In the genomic region with DNA sequence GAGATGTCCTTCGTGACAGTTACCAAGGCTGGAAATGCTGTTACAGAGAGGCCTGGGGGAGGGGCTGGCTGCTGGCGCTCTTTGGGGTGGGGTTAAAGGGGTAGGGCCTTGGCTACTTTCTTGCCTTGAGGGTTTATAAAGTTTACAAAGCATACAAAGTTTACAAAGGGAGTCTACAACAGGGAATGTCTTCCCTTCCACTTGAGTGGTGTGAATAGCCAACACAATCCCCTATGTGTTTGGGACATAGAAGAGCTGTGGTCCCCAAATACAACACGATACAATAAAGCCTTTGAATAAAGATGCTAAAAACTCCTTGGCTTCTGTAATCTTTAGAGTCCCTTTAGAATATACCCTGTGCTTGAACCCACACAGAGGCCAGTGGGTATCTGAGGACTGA, we compare ENCODE assay signal across 25 mouse cellular contexts.
A peak's percentile ranks its signal among the peaks of the same experiment; 100 is the strongest.
DNase-seq lines count a peak whose midpoint lies in the region; ATAC-seq lines count a peak whose summit lies in the region.
"Had no signal": no experiment of that assay in that cellular context is flagged by ENCODE, and none has a peak within 500 bp of the region (broad histone marks: within the 10 kb centered on the region; RNA-seq: fewer than 3 reads in every experiment).

No protein-coding gene starts in this region.

- no peak overlapping the region; the same call in 1 of the 2 replicates for H3K4me2 ChIP-seq in heart, embryonic 13.5 days
- no peak overlapping the region for H3K4me2 ChIP-seq in kidney, embryonic 16.5 days (replicated peaks; ENCODE audit: low read depth, low read length)
- no peak overlapping the region for H3K4me2 ChIP-seq in lung, embryonic 16.5 days (ENCODE audit: low read depth, low read length)
- H3K4me2 ChIP-seq: embryonic facial prominence, embryonic 13.5 days; forebrain, embryonic 15.5 days; hindbrain, embryonic 14.5 days; midbrain, embryonic 11.5 days had no signal

- peaks cover 31% of the 10 kb centered on the region for H3K4me1 ChIP-seq in heart, embryonic 13.5 days
- no peaks in the 10 kb centered on the region for H3K4me1 ChIP-seq in kidney, embryonic 16.5 days (ENCODE audit: insufficient read depth, low read length)
- H3K4me1 ChIP-seq in lung, embryonic 16.5 days (replicated peaks; ENCODE audit: control insufficient read depth, insufficient read depth, low read length), result peaks cover 11% of the 10 kb centered on the region; the same call in 1 of the 2 replicates
- H3K4me1 ChIP-seq: forebrain, embryonic 15.5 days had no signal

- no peaks in the 10 kb centered on the region for H3K36me3 ChIP-seq in heart, embryonic 13.5 days
- H3K36me3 ChIP-seq in kidney, embryonic 16.5 days (ENCODE audit: insufficient read depth, low read length), result no peaks in the 10 kb centered on the region
- H3K36me3 ChIP-seq in lung, embryonic 16.5 days (ENCODE audit: control insufficient read depth, insufficient read depth, low read length), result no peaks in the 10 kb centered on the region
- H3K36me3 ChIP-seq: embryonic facial prominence, embryonic 13.5 days; forebrain, embryonic 10.5 days; forebrain, embryonic 15.5 days had no signal

- no peak for ATAC-seq in heart, embryonic 13.5 days (ENCODE audit: extremely low read depth, insufficient number of reproducible peaks, low FRiP score, low TSS enrichment)
- no peak for ATAC-seq in kidney, embryonic 16.5 days (ENCODE audit: low FRiP score, low TSS enrichment)
- peak; percentile 64 for ATAC-seq in lung, embryonic 16.5 days (ENCODE audit: low read depth)
- ATAC-seq: forebrain, embryonic 15.5 days; intestine, postnatal 0 days; midbrain, embryonic 16.5 days had no signal

- H3K4me3 ChIP-seq in heart, embryonic 13.5 days, result no peak overlapping the region
- no peak overlapping the region for H3K4me3 ChIP-seq in kidney, embryonic 16.5 days (ENCODE audit: low read length)
- H3K4me3 ChIP-seq in lung, embryonic 16.5 days (ENCODE audit: low read length), result no peak overlapping the region
- H3K4me3 ChIP-seq: embryonic facial prominence, embryonic 13.5 days; forebrain, embryonic 10.5 days; forebrain, embryonic 15.5 days had no signal

- 0 out of 2 replicates have a peak overlapping the region, but pooled peaks have one; percentile 6 for H3K9ac ChIP-seq in heart, embryonic 13.5 days
- H3K9ac ChIP-seq in kidney, embryonic 16.5 days (replicated peaks; ENCODE audit: low read length), result no peak overlapping the region
- H3K9ac ChIP-seq in lung, embryonic 16.5 days (ENCODE audit: low read length), result no peak overlapping the region
- H3K9ac ChIP-seq: embryonic facial prominence, embryonic 13.5 days; forebrain, embryonic 15.5 days; hindbrain, embryonic 14.5 days had no signal

- 67% methylated on average over 3 of the region's 3 CpGs for WGBS in heart, embryonic 13.5 days
- WGBS in kidney, embryonic 16.5 days, result 85% methylated on average over 3 of the region's 3 CpGs
- 36% methylated on average over 3 of the region's 3 CpGs for WGBS in lung, embryonic 16.5 days

- H3K9me3 ChIP-seq in heart, embryonic 13.5 days, result peaks cover 11% of the 10 kb centered on the region; the same call in 1 of the 2 replicates
- H3K9me3 ChIP-seq in kidney, embryonic 16.5 days (ENCODE audit: low read length), result peaks cover 5% of the 10 kb centered on the region; the same call in 1 of the 2 replicates
- peaks cover 3% of the 10 kb centered on the region for H3K9me3 ChIP-seq in lung, embryonic 16.5 days (ENCODE audit: control insufficient read depth, low read length)
- H3K9me3 ChIP-seq: forebrain, embryonic 15.5 days had no signal

- DNase-seq in heart, postnatal 4 days, result no peak
- no peak for DNase-seq in kidney, postnatal 25 days
- no peak for DNase-seq in lung, postnatal 10 days
- DNase-seq: adrenal gland, postnatal 25 days; B cell, adult 2 months; cerebellum, adult 11-12 months; cerebellum, adult 9-11 months; embryo, embryonic 11 days; gastrocnemius, postnatal 25 days; kidney, adult 9 months; kidney, postnatal 14 days; lung, postnatal 14 days; right cerebral cortex, postnatal 25 days; thymus, adult 18-20 months; thymus, postnatal 25 days had no signal

- H3K27me3 ChIP-seq in heart, embryonic 13.5 days (replicated peaks), result no peaks in the 10 kb centered on the region
- no peaks in the 10 kb centered on the region for H3K27me3 ChIP-seq in kidney, embryonic 16.5 days (ENCODE audit: insufficient read depth, low read length)
- no peaks in the 10 kb centered on the region for H3K27me3 ChIP-seq in lung, embryonic 16.5 days (ENCODE audit: control insufficient read depth, insufficient read depth, low read depth, low read length)
- H3K27me3 ChIP-seq: embryonic facial prominence, embryonic 13.5 days; forebrain, embryonic 15.5 days had no signal

- H3K27ac ChIP-seq in heart, embryonic 13.5 days (replicated peaks), result peak overlapping the region; percentile 85
- H3K27ac ChIP-seq in kidney, embryonic 16.5 days (ENCODE audit: low read length), result 0 out of 2 replicates have a peak overlapping the region, but pooled peaks have one; percentile 14
- peak overlapping the region; percentile 80 for H3K27ac ChIP-seq in lung, embryonic 16.5 days (ENCODE audit: low read length)
- H3K27ac ChIP-seq: embryonic facial prominence, embryonic 13.5 days; forebrain, embryonic 15.5 days; hindbrain, embryonic 14.5 days had no signal

Comparison
In these comparisons a context has a peak if more than half of its experiments do, and no peak if none do; other contexts are left out.
1. H3K27ac ChIP-seq: peak in every context shown above with its lines; median percentile 85 in heart, embryonic 13.5 days; 80 in lung, embryonic 16.5 days; 14 in kidney, embryonic 16.5 days.